15 mouse cellular contexts compared by ENCODE assay signal in genomic region chr10:84401189-84401588, GRCm38 (mm10). TPM values are rescaled to one million over a fixed set of nuclear protein-coding genes. Genes with fewer than 3 reads are reported as not detected.
DNase-seq lines count a peak whose midpoint lies in the region; ATAC-seq and TF ChIP-seq lines count a peak whose summit lies in the region.
"Had no signal": no experiment of that assay in that cellular context is flagged by ENCODE, and none has a peak within 500 bp of the region (broad histone marks: within the 10 kb centered on the region; RNA-seq: fewer than 3 reads in every experiment).

No protein-coding gene starts in this region.

- peaks cover 30% of the 10 kb centered on the region for H3K4me1 ChIP-seq in forebrain, postnatal 0 days (ENCODE audit: insufficient read depth)
- peaks cover 30% of the 10 kb centered on the region for H3K4me1 ChIP-seq in midbrain, embryonic 14.5 days (ENCODE audit: control insufficient read depth, insufficient read depth, low read length)
- H3K4me1 ChIP-seq in heart, adult 2 months (ENCODE audit: control insufficient read depth, insufficient read depth, low read length) = peaks cover 33% of the 10 kb centered on the region

- no peaks in the 10 kb centered on the region for H3K9me3 ChIP-seq in forebrain, postnatal 0 days (ENCODE audit: low read length)
- no peaks in the 10 kb centered on the region for H3K9me3 ChIP-seq in midbrain, embryonic 14.5 days (ENCODE audit: control insufficient read depth, low read length)
- H3K9me3 ChIP-seq: embryonic facial prominence, embryonic 12.5 days; heart, embryonic 13.5 days had no signal

- H3K9ac ChIP-seq in forebrain, postnatal 0 days = no peak overlapping the region
- no peak overlapping the region for H3K9ac ChIP-seq in midbrain, embryonic 14.5 days (replicated peaks; ENCODE audit: low read length)
- H3K9ac ChIP-seq in heart, adult 2 months (ENCODE audit: low read depth, low read length) = no peak overlapping the region
- H3K9ac ChIP-seq: embryonic facial prominence, embryonic 12.5 days had no signal

- H3K36me3 ChIP-seq in forebrain, postnatal 0 days (ENCODE audit: insufficient read depth) = no peaks in the 10 kb centered on the region; the same call in 1 of the 2 replicates
- H3K36me3 ChIP-seq in midbrain, embryonic 14.5 days (ENCODE audit: control insufficient read depth, insufficient read depth, low read length) = no peaks in the 10 kb centered on the region
- H3K36me3 ChIP-seq in heart, adult 2 months (ENCODE audit: control insufficient read depth, insufficient read depth, low read length) = peaks cover 16% of the 10 kb centered on the region
- H3K36me3 ChIP-seq: embryonic facial prominence, embryonic 12.5 days; G1E had no signal

- 17% methylated on average over 4 of the region's 4 CpGs for WGBS in forebrain, postnatal 0 days
- WGBS in midbrain, embryonic 14.5 days = 18% methylated on average over 4 of the region's 4 CpGs
- 76% methylated on average over 4 of the region's 4 CpGs for WGBS in heart, adult 2 months

- no peak for TF ChIP-seq CTCF in gastrocnemius, adult 2 months (IDR thresholded peaks at IDR 0.05)
- no peak for TF ChIP-seq CTCF in brain, embryonic 14.5 days (IDR thresholded peaks at IDR 0.05; ENCODE audit: borderline replicate concordance, extremely low read depth, insufficient read depth, insufficient read length)
- TF ChIP-seq CTCF in forebrain, postnatal 0 days (IDR thresholded peaks at IDR 0.05; ENCODE audit: low read depth) = no peak
- TF ChIP-seq CTCF in heart, adult 2 months (IDR thresholded peaks at IDR 0.05) = no peak

- intact Hi-C loops in gastrocnemius, adult 2 months (cut with DNase I) = no loop called here
- intact Hi-C loops in gastrocnemius, postnatal 14 days (cut with DNase I; ENCODE audit: low total_unique reads) = no loop called here
- intact Hi-C loops in heart, adult 2 months (cut with DNase I) = no loop called here

- no peak overlapping the region for H3K4me3 ChIP-seq in gastrocnemius, adult 2 months
- no peak overlapping the region for H3K4me3 ChIP-seq in forebrain, postnatal 0 days (ENCODE audit: low read depth, low read length)
- H3K4me3 ChIP-seq in midbrain, embryonic 14.5 days (replicated peaks; ENCODE audit: low read depth, low read length) = no peak overlapping the region
- no peak overlapping the region for H3K4me3 ChIP-seq in heart, adult 2 months
- H3K4me3 ChIP-seq: embryonic facial prominence, embryonic 12.5 days; heart, embryonic 13.5 days; myocyte had no signal

- TF ChIP-seq POLR2A in brain, embryonic 14.5 days (IDR thresholded peaks at IDR 0.05; ENCODE audit: borderline replicate concordance, extremely low read depth, insufficient read depth, insufficient read length, poor library complexity, severe bottlenecking) = no peak
- TF ChIP-seq POLR2A in heart, adult 2 months (IDR thresholded peaks at IDR 0.05; ENCODE audit: insufficient read depth, low read depth, low read length) = no peak

- H3K27me3 ChIP-seq in forebrain, postnatal 0 days (ENCODE audit: insufficient read depth, low read length) = no peaks in the 10 kb centered on the region
- H3K27me3 ChIP-seq in midbrain, embryonic 14.5 days (ENCODE audit: control insufficient read depth, insufficient read depth, low read length) = no peaks in the 10 kb centered on the region
- no peaks in the 10 kb centered on the region for H3K27me3 ChIP-seq in heart, adult 2 months (ENCODE audit: control insufficient read depth, insufficient read depth, low read length)
- H3K27me3 ChIP-seq: embryonic facial prominence, embryonic 12.5 days; heart, embryonic 13.5 days had no signal

- no peak overlapping the region; the same call in 1 of the 2 replicates for H3K27ac ChIP-seq in gastrocnemius, adult 2 months
- H3K27ac ChIP-seq in forebrain, postnatal 0 days (ENCODE audit: low read depth, low read length) = peak overlapping the region; percentile 24
- peak overlapping the region; percentile 60 for H3K27ac ChIP-seq in midbrain, embryonic 14.5 days (replicated peaks; ENCODE audit: low read depth, low read length)
- H3K27ac ChIP-seq in heart, adult 2 months = no peak overlapping the region; the same call in 1 of the 2 replicates

- H3K79me2 ChIP-seq in heart, adult 2 months (replicated peaks; ENCODE audit: control insufficient read depth, insufficient read depth, low read length) = 0 out of 2 replicates have a peak, but pooled peaks cover 1% of the 10 kb centered on the region

- no peak for TF ChIP-seq EP300 in heart, adult 2 months (IDR thresholded peaks at IDR 0.05; ENCODE audit: insufficient read depth, low read depth, low read length)

- H3K4me2 ChIP-seq in forebrain, postnatal 0 days (ENCODE audit: low read depth) = no peak overlapping the region
- no peak overlapping the region for H3K4me2 ChIP-seq in midbrain, embryonic 14.5 days (ENCODE audit: low read length)
- H3K4me2 ChIP-seq: embryonic facial prominence, embryonic 12.5 days; heart, embryonic 13.5 days had no signal

- DNase-seq in gastrocnemius, adult 2 months = peak; percentile 6
- no peak for DNase-seq in gastrocnemius, postnatal 14 days
- peak; percentile 58 for DNase-seq in brain, embryonic 14.5 days (ENCODE audit: low read depth)
- DNase-seq in forebrain, postnatal 0 days = no peak
- DNase-seq in midbrain, embryonic 14.5 days = no peak
- no peak for DNase-seq in heart, adult 2 months
- DNase-seq in thymus, postnatal 25 days = no peak
- DNase-seq: cerebellum, adult 11-12 months; kidney, postnatal 25 days; lung, postnatal 10 days had no signal

- no peak for ATAC-seq in forebrain, postnatal 0 days
- ATAC-seq in midbrain, embryonic 14.5 days (ENCODE audit: low FRiP score, low TSS enrichment) = no peak
- no peak for ATAC-seq in cerebellum, adult (ENCODE audit: insufficient number of reproducible peaks, low FRiP score, low TSS enrichment)

RNA-seq across cellular contexts. Expression of gene Nuak1, which starts 39.2 kb away (rescaled TPM):
- 10 to 100 TPM; 21.4 to 31.0 TPM for total RNA-seq in gastrocnemius, adult 2 months (2021)
- total RNA-seq in gastrocnemius, postnatal 14 days (2021) = 10 to 100 TPM; 12.1 to 15.0 TPM
- 52.9 and 54.8 TPM in 2 replicates for polyA plus RNA-seq in brain, embryonic 14.5 days (2012; rRNA removed)
- 25.9 and 28.7 TPM in 2 replicates for total RNA-seq in forebrain, postnatal 0 days (2014; rRNA removed)
- 3.7 and 4.0 TPM in 2 replicates for polyA plus RNA-seq in forebrain, postnatal 0 days (2015; fragmentation: Nextera tagmentation; extraction: Ambion mirVana)
- polyA plus RNA-seq in midbrain, embryonic 14.5 days (2014; fragmentation: Nextera tagmentation; extraction: Ambion mirVana) = 5.4 and 9.2 TPM in 2 replicates
- total RNA-seq in heart, adult 2 months (2021) = 10 to 100 TPM; 27.0 to 29.0 TPM
- polyA plus RNA-seq in heart, adult 2 months (2012; rRNA removed) = 15.3 and 32.0 TPM in 2 replicates
- polyA plus RNA-seq: G1E had no signal

Comparison
In these comparisons a context has a peak if more than half of its experiments do, and no peak if none do; other contexts are left out.
1. DNase-seq: peak in gastrocnemius, adult 2 months (single experiment) and brain, embryonic 14.5 days (single experiment); none in gastrocnemius, postnatal 14 days (single experiment), forebrain, postnatal 0 days (single experiment), midbrain, embryonic 14.5 days (single experiment), heart, adult 2 months (0 of 2) and thymus, postnatal 25 days (single experiment).
2. H3K27ac ChIP-seq: peak in forebrain, postnatal 0 days (single experiment) and midbrain, embryonic 14.5 days (single experiment); none in gastrocnemius, adult 2 months (single experiment) and heart, adult 2 months (single experiment).